Mouse (Mus musculus) cerebellum, adult 2 months (tissue): ENCODE results near the gene Fam107a.
A peak's percentile ranks its signal among the peaks of the same experiment; 100 is the strongest.

Experiments
- CTCF ChIP-seq: fragments of 200-500 bp; IDR thresholded peaks from 2 replicates; pipeline ENCODE4 v1.5.1; 2011; ENCODE audit warnings: low read depth, mild to moderate bottlenecking, control low read depth, low read length, moderate library complexity, borderline replicate concordance; ENCODE audit not compliant: insufficient read depth
- POLR2A ChIP-seq: fragments of 200-500 bp; IDR thresholded peaks from 2 replicates; pipeline ENCODE4 v1.6.1; 2011; ENCODE audit warnings: low read length, control low read depth, borderline replicate concordance; ENCODE audit not compliant: insufficient read depth

- no peak for TF ChIP-seq POLR2A
- peak; percentile 42 for TF ChIP-seq CTCF
Observed at GRCm38 (mm10) chr14:8255076-8255729, 62.6 kb downstream of the Fam107a start.
